Mouse (Mus musculus) midbrain, embryonic 11.5 days (tissue): ENCODE results near the gene Erbb2. TPM values are rescaled to one million over a fixed set of nuclear protein-coding genes. Genes with fewer than 3 reads are reported as not detected.
"Not testable (repeated sequence)": the region's sequence is repeated elsewhere in the genome, so short reads cannot be mapped to it uniquely, and the experiment has no call there.

ENCODE experiments used
- ATAC-seq: fragments of 200-750 bp; cut with Nextera tagmentation; 2 replicates; pipeline ENCODE4 v1.8.0; 2017; ENCODE audit warnings: moderate TSS enrichment, moderate library complexity; ENCODE audit not compliant: low FRiP score
- DNase-seq: peaks from one replicate; pipeline ENCODE4 v3.0.0; 2015; ENCODE audit warnings: low spot score; ENCODE audit errors: missing footprints
- H3K27ac ChIP-seq: fragments of 300-500 bp; sonication (generic); 2 replicates; pipeline ENCODE4 v1.5.1; 2014; ENCODE audit warnings: low read depth, low read length
- H3K27me3 ChIP-seq: fragments of 300-500 bp; sonication (generic); 2 replicates; pipeline ENCODE4 v1.6.1; 2014; ENCODE audit warnings: mild to moderate bottlenecking, low read length, moderate library complexity, mixed read lengths; ENCODE audit not compliant: control insufficient read depth, insufficient read depth
- H3K36me3 ChIP-seq: fragments of 300-500 bp; sonication (generic); 2 replicates; pipeline ENCODE4 v1.6.1; 2014; ENCODE audit warnings: mild to moderate bottlenecking, low read length, moderate library complexity, mixed read lengths; ENCODE audit not compliant: control insufficient read depth, insufficient read depth
- H3K4me1 ChIP-seq: fragments of 300-500 bp; sonication (generic); 2 replicates; pipeline ENCODE4 v1.6.1; 2014; ENCODE audit warnings: low read length; ENCODE audit not compliant: control insufficient read depth, insufficient read depth
- H3K4me2 ChIP-seq: fragments of 300-500 bp; sonication (generic); 2 replicates; pipeline ENCODE4 v1.6.1; 2014; ENCODE audit warnings: mild to moderate bottlenecking, moderate library complexity
- H3K4me3 ChIP-seq: fragments of 300-500 bp; sonication (generic); 2 replicates; pipeline ENCODE4 v1.5.1; 2014; ENCODE audit warnings: low read depth, low read length
- H3K9ac ChIP-seq: fragments of 300-500 bp; sonication (generic); 2 replicates; pipeline ENCODE4 v1.6.1; 2014; ENCODE audit warnings: low read length
- H3K9me3 ChIP-seq: fragments of 300-500 bp; sonication (generic); 2 replicates; pipeline ENCODE4 v1.6.1; 2016; ENCODE audit warnings: low read length; ENCODE audit not compliant: control insufficient read depth
- WGBS: fragments of 180-500 bp; shearing (Covaris S2); extraction: QIAGEN DNeasy Blood & Tissue Kit; methylation state at CpG from one replicate; pipeline ENCODE4 v1.1.7; 2014; 5-methylcytosine and 5-hydroxymethylcytosine counted together
- polyA plus RNA-seq: library from polyadenylated mRNA; unstranded; fragments of >200 nt; fragmentation: Nextera tagmentation; extraction: Ambion mirVana; gene quantifications from 2 replicates; pipeline ENCODE4 v1.2.1, GENCODE M21; 2014

Erbb2 gene
- polyA plus RNA-seq, 1 experiment from 2014 or later = 14.8 TPM

DNA sequence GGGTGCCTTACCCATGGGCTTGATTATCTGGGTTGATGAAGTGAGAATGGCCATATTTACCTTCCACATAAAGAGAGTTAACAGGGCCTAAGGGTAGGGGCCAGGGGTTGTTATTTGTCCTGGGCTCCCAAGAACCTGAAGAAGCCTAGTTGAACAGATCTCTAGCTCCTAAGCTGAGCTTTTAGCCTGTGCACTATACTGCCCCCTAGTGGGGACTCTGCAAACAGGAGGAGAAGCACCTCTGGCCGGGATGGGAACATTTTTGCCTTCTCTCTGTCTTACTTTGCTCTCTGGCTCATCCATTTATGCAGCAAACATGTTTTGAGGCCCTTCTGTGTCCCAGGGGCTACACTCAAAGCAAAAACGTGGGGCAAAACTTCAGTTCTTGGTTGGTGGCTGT lies 39.9 kb upstream of the Erbb2 start:
- H3K36me3 ChIP-seq = peaks cover 8% of the 10 kb centered on the region; the same call in 1 of the 2 replicates
- no peaks in the 10 kb centered on the region for H3K9me3 ChIP-seq
- peak; percentile 8; the same call in 1 of the 2 replicates for ATAC-seq
- H3K4me2 ChIP-seq = peak overlapping the region; percentile 44
- WGBS = 4% methylated on average over 2 of the region's 2 CpGs
- peaks cover 21% of the 10 kb centered on the region for H3K4me1 ChIP-seq
- peak; percentile 96 for DNase-seq
- no peaks in the 10 kb centered on the region for H3K27me3 ChIP-seq
- H3K27ac ChIP-seq = peak overlapping the region; percentile 74
- peak overlapping the region; percentile 54 for H3K9ac ChIP-seq
- H3K4me3 ChIP-seq = peak overlapping the region; percentile 19

DNA sequence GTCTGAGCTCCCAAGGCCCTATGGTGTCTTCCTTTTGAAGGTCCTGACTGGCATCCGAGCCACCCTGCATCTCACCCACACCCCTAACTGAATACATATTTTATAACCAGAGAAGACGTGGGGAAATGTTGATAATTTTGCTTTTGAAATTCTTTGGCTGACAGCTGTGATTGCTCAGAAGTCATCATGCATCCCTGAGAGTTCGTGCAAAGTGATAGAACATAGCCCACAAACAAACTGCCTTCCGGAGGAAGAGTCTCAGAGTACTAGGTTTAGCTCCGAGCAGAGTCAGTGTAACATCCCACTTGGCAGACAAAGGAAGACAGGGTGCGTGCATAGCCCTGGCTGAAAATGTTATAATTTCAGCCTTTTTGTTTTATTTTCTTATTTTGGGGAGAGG lies 39.0 kb upstream of the Erbb2 start:
- H3K4me1 ChIP-seq = peaks cover 21% of the 10 kb centered on the region
- H3K27ac ChIP-seq = no peak overlapping the region
- H3K4me3 ChIP-seq = no peak overlapping the region
- peak; percentile 47 for DNase-seq
- no peak for ATAC-seq
- H3K9me3 ChIP-seq = no peaks in the 10 kb centered on the region
- WGBS = 89% methylated on average over 6 of the region's 6 CpGs
- H3K27me3 ChIP-seq = no peaks in the 10 kb centered on the region
- peaks cover 16% of the 10 kb centered on the region for H3K36me3 ChIP-seq
- no peak overlapping the region for H3K9ac ChIP-seq
- no peak overlapping the region for H3K4me2 ChIP-seq

DNA sequence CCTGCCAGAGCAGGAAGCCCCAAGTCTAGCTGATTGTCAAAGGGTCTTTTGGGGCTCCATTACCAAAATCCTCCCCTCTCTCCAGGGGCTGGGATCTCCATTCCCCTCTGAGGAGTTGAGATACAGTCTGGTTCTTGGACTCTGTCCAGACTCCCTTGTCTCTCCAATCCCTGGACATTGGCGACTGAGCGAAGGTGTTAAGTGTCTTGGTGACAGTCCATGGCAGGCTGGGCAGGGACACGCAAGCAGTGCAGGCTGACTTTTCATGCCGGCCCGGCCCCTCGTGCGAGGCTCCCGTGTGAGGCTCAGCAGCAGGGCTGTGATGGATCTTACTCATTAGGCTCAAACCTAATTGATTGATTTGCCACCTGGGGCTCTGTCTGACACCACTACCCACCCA lies 38.0 kb upstream of the Erbb2 start:
- DNase-seq = peak; percentile 44
- Histone ChIP-seq H3K4me1 (peaks cover 21% of the 10 kb centered on the region), H3K27me3 (no peaks in the 10 kb centered on the region), H3K4me2 (no peak overlapping the region), H3K36me3 (peaks cover 19% of the 10 kb centered on the region), H3K4me3 (no peak overlapping the region), H3K27ac (no peak overlapping the region), H3K9ac (no peak overlapping the region), H3K9me3 (no peaks in the 10 kb centered on the region)
- 85% methylated on average over 8 of the region's 8 CpGs for WGBS
- ATAC-seq = no peak

DNA sequence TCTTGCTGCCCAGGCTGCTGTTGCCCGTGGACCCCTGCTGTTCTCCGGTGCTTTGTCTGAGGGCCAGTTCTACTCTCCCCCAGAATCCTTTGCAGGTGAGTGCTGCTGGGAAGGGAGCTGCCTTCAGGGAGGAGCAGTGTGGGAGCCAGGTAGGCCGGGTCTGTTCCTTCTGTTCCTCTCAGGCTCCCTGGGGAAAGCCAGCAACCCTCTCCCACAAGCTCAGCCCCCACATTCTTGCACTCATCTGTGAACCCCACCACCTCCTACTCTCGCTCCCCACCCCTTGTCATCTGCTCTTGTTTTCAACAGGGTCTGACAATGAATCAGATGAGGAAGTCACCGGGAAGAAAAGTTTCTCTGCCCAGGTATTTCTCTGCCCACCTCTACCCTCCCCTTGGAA lies 35.5 kb upstream of the Erbb2 start:
- H3K27me3 ChIP-seq = no peaks in the 10 kb centered on the region
- no peak overlapping the region for H3K9ac ChIP-seq
- H3K27ac ChIP-seq = no peak overlapping the region
- H3K4me2 ChIP-seq = no peak overlapping the region
- H3K4me1 ChIP-seq = peaks cover 9% of the 10 kb centered on the region
- peaks cover 27% of the 10 kb centered on the region for H3K36me3 ChIP-seq
- DNase-seq = peak; percentile 35
- no peak for ATAC-seq
- H3K9me3 ChIP-seq = no peaks in the 10 kb centered on the region
- H3K4me3 ChIP-seq = no peak overlapping the region
- WGBS = 71% methylated on average over 5 of the region's 5 CpGs

DNA sequence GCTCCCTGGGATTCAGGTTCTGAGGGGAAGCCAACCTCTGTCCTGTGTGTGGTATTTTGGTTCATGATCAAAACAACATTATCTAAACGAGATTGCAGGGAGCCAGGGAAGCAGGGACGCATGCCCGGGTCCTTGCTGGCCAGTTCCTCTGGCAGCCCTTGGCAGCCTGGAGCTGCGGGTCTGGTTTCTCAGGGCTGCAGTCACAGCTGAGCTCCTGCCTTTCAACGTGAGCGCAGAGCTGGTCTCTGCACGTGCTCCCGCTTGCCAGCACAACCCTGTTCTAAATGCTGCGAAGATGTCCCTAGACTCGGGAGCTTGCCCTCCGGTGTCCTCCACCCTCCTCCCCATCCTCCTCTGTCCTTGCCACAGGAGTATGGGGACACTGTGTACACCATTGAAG lies 34.5 kb upstream of the Erbb2 start:
- Histone ChIP-seq H3K4me2 (no peak overlapping the region), H3K27ac (no peak overlapping the region), H3K9me3 (no peaks in the 10 kb centered on the region), H3K36me3 (peaks cover 27% of the 10 kb centered on the region), H3K4me1 (peaks cover under 1% of the 10 kb centered on the region), H3K27me3 (no peaks in the 10 kb centered on the region), H3K9ac (no peak overlapping the region), H3K4me3 (no peak overlapping the region)
- no peak for ATAC-seq
- peak; percentile 10 for DNase-seq
- 85% methylated on average over 11 of the region's 11 CpGs for WGBS

DNA sequence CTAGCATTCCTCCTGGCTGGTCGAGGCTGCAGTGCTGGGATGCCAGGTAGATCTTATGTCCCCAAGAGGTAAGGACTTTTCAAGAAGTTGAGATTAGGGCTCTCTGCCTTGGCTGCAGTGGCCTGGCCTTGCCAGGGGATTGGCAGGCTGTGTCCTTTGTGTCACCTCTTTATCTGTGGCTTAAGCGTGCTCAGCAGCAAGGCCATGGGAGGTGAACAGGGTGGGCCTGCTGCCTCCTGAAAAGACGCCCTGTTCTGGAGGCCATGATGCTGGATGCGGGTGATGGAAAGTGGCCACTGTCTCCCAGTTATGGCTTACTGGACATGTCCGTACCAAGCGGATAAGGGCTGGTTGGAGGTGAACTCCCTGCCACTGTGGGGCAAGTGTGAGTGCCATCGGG lies 32.9 kb upstream of the Erbb2 start:
- no peak overlapping the region for H3K4me3 ChIP-seq
- DNase-seq (peak; percentile 49), ATAC-seq (no peak)
- 87% methylated on average over 7 of the region's 7 CpGs for WGBS
- H3K9me3 ChIP-seq = no peaks in the 10 kb centered on the region
- H3K4me1 ChIP-seq = no peaks in the 10 kb centered on the region
- H3K4me2 ChIP-seq = no peak overlapping the region
- H3K36me3 ChIP-seq = peaks cover 27% of the 10 kb centered on the region
- no peaks in the 10 kb centered on the region; the same call in 1 of the 2 replicates for H3K27me3 ChIP-seq
- H3K27ac ChIP-seq = no peak overlapping the region
- H3K9ac ChIP-seq = no peak overlapping the region

DNA sequence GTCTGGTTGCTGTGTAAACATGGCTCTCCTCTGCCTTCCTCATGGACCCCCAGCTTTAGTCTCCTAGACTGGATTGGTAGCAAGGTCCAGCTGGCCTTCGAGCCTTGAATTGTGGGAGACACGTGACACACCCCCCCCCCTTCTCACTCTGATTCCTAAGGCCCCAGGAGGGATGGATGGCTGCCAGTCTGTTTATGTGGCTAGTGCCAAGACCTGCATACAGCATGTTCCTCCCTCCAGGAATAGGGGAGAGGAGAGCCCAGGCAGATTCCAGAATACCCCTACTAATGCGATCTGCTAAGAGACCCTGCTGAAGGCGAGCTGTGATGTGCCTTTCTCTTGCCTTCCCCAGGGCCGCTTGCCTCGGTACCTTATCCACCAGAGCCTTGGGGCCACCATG lies 32.2 kb upstream of the Erbb2 start:
- no peak overlapping the region for H3K9ac ChIP-seq
- DNase-seq = peak; percentile 70
- H3K4me2 ChIP-seq = no peak overlapping the region
- peaks cover 27% of the 10 kb centered on the region for H3K36me3 ChIP-seq
- H3K9me3 ChIP-seq = no peaks in the 10 kb centered on the region
- no peak overlapping the region for H3K4me3 ChIP-seq
- 85% methylated on average over 6 of the region's 6 CpGs for WGBS
- ATAC-seq = no peak
- no peak overlapping the region for H3K27ac ChIP-seq
- H3K27me3 ChIP-seq = peaks cover 4% of the 10 kb centered on the region; the same call in 1 of the 2 replicates
- no peaks in the 10 kb centered on the region for H3K4me1 ChIP-seq

DNA sequence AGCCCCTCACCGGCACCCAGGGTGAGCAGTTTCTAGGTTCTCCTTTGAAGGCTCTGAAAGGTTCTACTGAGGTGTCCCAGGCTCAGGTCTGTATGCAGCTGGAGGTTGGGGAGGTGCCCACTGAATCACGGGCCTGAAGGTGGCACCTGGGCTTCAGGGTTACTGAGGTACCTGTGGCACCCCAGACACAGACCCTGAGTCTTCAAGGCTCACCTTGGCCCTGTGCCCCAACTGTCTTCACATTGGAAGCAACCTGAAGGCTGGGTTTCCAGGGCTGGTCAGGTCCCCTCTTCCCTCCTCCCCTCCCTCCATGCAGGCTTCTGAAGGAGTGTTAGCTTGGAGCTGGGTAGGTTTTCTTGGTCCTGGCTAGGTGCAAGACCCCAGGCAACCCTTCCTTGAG lies 30.6 kb upstream of the Erbb2 start:
- 95% methylated on average over 2 of the region's 2 CpGs for WGBS
- H3K27ac ChIP-seq = no peak overlapping the region
- no peak overlapping the region for H3K9ac ChIP-seq
- no peak for ATAC-seq
- H3K4me1 ChIP-seq = no peaks in the 10 kb centered on the region
- peaks cover 16% of the 10 kb centered on the region for H3K27me3 ChIP-seq
- H3K36me3 ChIP-seq = peaks cover 27% of the 10 kb centered on the region
- DNase-seq = no peak
- H3K4me3 ChIP-seq = no peak overlapping the region
- H3K9me3 ChIP-seq = no peaks in the 10 kb centered on the region
- H3K4me2 ChIP-seq = no peak overlapping the region

DNA sequence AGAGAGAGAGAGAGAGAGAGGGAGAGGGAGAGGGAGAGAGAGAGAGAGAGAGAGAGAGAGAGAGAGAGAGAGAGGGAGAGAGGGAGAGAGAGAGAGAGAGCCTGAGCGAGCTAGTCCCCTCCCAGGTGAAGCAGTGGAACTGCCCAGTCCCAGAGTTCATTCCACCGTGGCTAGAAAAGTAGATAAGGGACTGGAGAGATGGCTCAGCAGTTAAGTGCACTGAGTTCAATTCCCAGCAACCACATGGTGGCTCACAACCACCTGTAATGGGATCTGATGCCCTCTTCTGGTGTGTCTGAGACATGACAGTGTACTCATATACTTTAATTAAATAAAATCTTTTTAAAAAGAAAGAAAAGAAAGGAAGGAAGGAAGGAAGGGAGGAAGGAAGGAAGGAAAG lies 29.9 kb upstream of the Erbb2 start:
- not testable (repeated sequence) for H3K4me3 ChIP-seq, H3K4me2 ChIP-seq, H3K27ac ChIP-seq, H3K9ac ChIP-seq, H3K4me1 ChIP-seq, ATAC-seq, H3K9me3 ChIP-seq
- Histone ChIP-seq H3K27me3 (peaks cover 21% of the 10 kb centered on the region), H3K36me3 (peaks cover 20% of the 10 kb centered on the region)
- peak; percentile 8 for DNase-seq
- WGBS = 69% methylated on average over 2 of the region's 2 CpGs
